Mouse (Mus musculus) gastrocnemius, postnatal 10 days (tissue): Measurements from ENCODE around the gene Noto. TPM values are rescaled to one million over a fixed set of nuclear protein-coding genes. Genes with fewer than 3 reads are reported as not detected.
"Not testable (repeated sequence)": the region's sequence is repeated elsewhere in the genome, so short reads cannot be mapped to it uniquely, and the experiment has no call there.

ENCODE experiments used
- DNase-seq: peaks from one replicate; pipeline ENCODE4 v3.0.0; 2021; ENCODE audit warnings: mixed read lengths
- total RNA-seq, 2 experiments: library from RNA; stranded (reverse); gene quantifications; 2 replicates each; pipeline ENCODE4 v1.2.3; 2021

Noto gene
- total RNA-seq, 2 experiments from 2014 or later: not detected

DNA sequence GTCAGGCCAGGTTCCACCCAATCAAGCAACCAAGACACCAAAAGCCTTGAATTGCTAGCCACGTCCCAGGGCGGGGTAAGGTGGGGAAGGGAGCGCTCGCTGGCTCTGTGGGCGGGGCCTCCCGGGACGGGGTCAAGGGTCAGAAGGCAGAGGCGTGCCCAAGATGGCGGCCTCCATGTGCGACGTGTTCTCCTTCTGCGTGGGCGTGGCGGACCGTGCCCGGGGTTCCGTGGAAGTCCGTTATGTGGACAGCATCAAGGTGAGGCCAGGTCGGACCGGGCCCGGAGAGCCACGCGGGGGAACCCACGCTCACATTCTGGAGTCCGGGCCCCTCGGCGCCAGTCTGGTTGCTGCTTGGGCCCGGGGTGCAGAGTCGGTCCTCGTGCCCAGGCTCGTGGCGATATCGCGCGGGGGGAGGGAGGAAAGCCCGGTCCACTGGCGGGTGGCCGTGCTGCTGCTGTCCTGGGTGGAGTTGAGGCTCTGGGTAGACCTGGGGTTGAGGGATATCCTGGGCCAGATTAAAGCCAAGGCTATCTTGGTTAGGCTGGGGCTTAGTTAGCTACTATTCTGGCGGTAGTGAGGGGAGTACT, 8.3 kb downstream of the Noto start, which contains the start of gene Smyd5:
TSS of gene Smyd5 (plus strand) at position 148 of the 590 bp plus-strand sequence.
- DNase-seq: peak; percentile 86

DNA sequence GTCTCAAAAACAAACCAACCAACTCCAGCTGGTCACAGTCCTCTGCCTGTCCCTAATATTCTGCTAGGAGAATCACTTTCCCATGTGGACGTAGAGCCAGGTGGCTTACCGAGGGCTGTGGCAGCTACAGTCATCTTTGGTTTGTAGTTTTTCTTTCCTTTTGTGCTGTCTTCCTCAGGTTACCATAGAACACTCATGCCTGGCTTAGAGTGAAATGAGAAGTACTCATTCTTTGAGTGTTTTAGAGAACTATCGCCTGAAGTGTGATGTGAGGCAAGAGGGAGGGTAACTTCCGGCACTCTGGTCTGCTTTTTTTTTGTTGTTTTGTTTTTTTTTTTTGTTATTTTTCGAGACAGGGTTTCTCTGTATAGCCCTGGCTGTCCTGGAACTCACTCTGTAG, 10.2 kb downstream of the Noto start:
- no peak for DNase-seq

DNA sequence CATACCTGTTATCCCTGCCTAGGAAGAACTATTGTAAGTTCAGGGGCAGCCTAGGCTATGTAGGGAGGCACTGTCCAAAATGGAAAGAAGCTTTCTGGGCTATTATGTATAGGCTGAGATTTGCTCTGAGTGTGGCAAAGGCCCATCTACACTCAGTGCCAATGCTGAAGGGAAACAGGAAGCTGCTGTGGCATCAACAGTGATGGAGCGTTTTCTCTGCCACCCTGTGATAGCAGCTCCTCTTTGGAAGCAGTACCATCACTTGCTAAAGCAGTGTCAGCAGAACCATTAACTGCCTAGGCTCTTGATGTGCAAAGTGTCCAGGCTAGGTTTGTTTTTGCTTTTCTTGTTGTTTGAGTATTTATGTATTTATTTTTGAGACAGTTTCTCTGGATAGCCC, 12.5 kb downstream of the Noto start:
- DNase-seq: no peak

DNA sequence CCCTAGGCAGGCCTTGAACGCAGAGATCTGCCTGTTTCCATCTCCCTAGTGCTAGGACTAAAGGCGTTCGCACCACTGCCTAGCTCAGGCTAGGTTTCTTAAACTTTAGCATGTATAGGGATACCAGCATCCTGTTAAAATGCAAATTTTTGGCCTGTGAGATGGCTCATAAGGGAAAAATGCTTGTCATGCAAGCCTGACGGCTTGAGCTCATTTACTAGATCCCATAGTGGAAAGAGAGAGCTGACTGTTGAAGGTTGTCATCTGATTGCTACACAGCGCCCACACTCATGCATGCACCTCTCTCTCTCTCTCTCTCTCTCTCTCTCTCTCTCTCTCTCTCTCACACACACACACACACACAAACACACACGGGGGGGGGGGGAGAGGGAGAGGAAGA, 12.9 kb downstream of the Noto start:
- no peak for DNase-seq

DNA sequence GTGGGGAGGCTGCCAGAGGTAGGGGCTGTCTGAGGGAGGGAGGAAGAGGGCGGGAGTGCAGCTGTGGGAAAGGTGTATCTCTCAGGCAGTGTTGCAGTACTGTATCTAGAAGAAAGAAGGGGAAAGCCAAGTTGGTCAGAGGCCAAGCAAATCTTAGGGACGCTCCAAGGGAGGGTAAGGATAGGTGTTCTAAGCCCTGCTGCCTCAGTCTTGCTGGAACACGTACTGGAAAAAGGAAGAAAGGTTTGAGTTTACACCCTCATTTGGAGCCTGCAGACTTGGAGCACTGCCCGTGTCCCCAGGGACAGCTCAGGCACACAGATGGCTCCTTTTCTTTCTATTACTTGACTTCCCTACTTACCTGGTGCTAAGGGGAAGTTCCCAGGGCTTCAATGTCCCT, 17.5 kb downstream of the Noto start:
- no peak for DNase-seq

DNA sequence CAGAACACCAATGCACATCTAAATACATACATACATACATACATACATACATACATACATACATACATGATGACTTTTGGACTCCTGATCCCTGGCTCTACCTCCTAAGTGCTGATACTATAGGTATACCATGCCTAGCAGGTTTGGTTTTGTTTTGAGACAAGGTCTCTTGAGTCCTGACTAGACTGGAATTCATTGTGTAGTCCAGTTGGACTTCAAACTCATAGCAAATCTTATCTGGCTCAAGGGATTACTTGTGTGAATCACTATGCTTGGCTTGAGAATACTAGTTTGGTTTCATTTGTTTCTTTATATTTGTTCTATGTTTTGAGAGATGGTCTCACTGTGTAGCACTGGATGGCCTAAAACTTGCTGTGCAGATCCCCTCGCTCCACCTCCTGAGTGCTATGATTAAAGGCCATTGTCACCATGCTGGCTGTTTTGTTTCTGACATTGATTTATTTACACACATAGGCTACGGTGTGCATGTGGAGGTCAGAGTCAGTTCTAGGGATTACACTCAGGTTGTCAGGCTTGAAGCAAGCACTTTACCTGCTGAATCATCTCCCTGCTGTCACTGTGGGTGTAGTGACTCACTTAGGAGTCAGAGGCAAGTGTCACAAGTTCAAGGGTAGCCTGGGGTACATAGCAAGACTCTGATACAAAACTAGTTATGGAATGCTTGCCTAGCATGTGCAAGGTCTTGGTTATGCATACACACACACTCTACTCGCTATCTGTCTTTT, 20.0 kb downstream of the Noto start:
- DNase-seq: no peak

DNA sequence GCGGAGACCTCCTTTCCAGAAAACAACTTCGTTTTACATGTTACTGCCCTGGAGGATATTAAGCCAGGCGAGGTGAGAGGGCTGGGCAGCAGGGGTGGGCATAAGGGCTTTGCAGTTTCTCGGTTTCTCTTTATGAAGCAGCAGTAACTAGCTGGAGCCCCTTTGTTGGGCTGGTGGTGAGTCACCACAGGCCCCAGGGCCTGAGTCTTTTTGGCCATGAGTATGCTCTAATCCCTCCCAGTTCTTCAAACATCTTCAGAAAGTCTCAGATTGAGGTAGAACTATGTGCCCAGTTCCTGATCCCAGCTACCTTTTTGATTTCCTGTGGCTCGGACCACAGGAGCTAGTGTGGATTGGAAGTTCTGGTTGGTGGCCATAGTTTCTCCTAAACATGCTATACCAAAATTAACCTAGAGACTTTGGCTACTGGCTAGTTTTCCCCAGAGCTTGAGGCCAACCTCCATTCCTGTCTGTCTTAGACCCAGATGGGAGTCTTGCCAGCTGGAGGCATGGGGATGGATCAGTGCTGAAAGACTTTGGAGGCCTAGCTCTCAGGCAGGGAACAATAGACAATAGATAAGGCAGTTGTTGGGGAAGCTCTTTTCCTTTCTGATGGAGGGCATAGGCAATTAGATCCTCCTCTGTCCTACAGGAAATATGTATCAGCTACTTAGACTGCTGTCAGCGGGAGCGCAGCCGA, 20.7 kb downstream of the Noto start:
- DNase-seq: no peak

DNA sequence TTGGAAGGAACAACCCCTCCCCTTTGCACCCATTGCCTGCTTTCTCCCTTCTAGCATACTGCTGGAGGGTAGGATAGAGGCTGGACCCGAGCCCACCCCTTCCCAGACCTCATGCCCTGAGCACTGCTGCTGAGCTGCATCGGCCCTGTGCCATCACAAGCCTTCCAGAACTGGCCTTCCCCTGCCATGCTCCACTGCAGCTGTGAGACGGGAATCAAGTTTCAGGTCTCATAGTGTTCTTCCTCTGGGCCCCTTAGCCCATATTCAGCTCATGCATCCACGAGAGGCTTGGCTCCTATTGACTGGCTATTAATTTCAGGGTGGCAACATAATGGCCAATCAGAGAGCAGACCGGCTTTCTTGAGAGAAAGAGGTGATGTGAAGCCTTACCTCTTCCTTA, 21.6 kb downstream of the Noto start:
- DNase-seq: peak; percentile 32

DNA sequence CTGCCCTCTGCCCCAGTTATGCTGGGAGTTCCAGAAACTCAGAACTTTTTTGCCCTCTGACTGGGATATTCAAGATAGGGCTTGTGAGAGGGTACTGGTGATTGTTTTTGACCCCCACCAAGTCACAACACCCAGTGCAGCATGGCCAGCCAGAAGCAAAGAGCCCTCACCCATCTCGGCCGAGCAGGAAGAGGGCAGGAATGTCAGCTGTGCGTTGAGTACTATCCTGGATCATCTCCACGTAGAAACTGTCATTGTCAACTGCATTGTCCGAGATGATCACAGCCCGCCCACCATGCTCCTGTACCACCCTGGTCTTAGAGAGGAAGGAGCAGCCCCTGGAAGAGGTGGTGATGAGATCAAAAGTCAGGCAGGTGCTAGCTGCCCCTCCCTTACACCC, 23.7 kb downstream of the Noto start:
- DNase-seq: no peak

DNA sequence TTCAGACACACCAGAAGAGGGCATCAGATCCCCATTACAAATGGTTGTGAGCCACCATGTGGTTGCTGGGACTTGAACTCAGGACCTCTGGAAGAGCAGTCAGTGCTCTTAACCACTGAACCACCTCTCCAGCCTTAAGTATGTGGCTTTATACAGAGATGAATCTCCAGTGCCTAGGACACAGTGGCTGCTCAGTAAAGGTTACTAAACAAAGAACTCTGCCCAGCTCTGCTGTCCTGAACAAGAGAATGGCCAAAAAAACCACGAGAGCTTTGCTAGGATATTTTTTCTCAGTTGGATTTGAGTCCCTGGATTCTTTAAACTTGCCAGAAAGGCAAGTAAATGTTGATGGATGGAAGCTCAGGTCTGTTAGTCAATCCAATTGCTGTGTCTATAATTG, 26.5 kb downstream of the Noto start:
- not testable (repeated sequence) for DNase-seq

DNA sequence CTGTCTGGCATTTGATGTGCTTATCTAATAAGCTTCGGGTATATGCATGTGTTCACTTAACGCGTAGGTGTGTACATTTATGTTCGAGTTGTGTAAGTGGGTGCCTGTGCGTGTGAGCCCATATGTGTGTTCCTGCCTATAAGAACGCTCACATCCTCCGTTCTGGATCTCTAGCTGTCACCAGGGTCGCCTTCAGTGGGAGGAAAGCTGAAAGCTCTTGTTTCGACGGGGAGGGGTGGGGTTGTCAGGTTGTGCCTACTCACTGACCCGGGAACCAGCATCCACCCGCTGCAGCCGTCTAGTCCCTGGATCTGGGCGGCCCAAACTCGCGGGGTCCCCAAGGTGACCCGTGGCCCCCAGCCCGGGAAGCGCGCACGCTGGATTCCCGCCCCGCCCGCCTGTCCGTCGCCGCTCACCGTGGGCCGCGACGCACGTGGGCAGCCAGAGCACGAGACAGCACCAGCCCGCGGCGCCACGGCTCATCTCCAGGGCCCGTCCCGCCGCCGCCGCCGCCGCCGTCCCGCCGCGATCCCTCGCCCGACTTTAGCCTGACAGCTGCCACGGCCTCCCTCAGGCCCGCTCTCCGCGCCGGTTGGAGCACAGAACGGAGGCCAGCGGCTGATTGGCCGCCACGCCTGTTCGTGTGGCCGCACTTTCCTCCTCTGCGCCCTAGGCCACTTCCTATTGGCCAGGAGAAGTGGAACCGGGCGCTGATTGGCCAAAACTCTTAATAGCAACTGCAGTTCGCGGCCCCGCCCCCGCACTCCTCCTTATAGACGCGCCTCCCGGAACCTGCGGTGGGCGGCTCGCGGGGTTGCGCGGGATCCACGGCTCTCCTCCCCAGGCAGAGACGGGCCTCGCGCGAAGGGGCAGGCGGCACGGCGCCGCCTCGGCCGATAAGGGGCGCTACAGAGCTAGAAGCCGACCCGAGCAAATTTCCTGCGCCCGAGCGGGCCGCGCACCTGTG, 27.3 kb downstream of the Noto start, which contains the start of gene Cct7:
TSS of gene Cct7 (plus strand) at position 818 of the 967 bp plus-strand sequence.
- peak; percentile 98 for DNase-seq

DNA sequence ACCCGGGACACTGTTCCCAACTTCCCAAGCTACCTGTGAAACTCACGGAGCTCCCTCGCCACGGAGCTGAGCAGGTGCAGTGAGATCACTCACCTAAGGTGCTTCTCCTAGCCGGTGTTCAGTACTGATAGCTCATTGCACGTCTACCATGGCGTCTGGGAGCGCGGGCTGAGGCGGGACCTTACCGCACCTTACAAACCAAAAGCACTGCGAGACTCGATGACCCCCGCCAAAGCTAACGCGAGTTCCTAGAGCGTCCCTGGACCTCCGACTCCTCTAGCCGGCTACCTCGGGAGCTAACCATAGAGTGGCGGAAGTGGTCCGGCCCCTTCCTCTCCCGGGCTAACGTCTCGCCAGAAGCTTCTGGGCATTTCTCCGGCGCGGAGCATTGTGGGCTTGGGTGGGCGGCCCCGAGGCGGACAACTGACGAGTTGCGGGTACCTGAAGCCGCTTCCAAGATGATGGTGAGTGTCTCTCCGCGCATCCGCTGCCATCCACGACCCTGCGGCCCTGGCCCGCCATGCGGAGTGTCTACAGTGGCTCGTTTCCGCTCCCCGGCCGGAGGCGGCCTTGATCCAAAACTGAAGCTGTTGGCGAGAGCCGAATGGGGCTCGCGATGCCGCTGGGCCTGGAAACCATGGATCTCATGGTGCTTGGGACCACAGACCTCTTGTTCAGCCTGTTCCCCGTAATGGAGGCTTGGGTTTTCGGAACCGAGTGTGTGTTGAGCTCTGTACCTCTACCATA, 28.2 kb downstream of the Noto start, which contains the start of gene Pradc1:
TSS of gene Pradc1 (minus strand) at position 307 of the 747 bp plus-strand sequence.
- peak; percentile 89 for DNase-seq

DNA sequence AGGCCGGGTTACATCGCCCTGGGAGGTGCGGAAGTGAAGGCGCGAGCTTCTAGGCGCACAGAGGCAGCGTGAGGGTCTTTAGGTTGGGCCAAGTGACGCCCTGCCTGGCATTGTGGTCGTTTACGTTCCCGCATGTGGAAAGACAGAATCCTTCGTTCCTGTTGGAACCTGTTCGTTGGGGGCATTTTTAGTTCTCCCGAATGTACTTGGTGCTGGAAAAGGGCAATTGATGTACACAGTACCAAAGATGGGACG, 28.7 kb downstream of the Noto start:
- no peak for DNase-seq

DNA sequence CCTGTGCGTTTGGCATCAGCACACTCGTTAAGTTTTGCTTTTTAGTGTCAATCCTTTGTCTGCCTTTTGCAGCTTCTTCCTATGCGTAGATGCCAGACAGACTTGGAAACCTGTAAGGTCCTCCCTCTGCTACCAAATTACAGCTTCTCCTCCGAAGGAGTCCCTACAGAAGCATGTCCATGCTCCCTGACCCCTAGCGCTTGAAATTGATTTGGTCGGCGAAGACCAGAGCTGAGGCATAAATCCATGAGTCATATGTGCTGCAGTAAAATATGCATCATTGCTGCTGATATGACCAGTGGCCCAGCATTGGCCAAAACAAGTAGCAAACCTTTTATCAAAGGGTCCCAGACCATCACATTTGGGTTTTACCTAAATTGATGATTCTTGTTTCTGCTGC, 29.1 kb downstream of the Noto start:
- DNase-seq: no peak

DNA sequence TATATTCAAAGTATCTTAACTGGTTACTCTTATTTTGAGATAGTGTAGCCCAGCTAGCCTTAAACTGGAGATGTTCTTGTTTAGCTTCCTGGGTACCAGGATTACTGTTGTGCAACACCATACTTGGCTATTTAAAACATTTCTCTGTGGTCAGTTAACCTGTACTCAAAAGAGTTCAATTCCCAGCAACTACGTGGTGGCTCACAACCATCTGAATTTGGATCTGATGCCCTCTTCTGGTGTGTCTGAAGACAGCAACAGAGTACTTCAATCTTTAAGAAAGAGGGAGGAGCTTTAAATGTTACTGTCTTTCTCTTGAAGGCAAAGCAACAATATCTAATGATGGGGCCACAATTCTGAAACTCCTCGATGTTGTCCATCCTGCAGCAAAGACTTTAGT, 35.9 kb downstream of the Noto start:
- no peak for DNase-seq

DNA sequence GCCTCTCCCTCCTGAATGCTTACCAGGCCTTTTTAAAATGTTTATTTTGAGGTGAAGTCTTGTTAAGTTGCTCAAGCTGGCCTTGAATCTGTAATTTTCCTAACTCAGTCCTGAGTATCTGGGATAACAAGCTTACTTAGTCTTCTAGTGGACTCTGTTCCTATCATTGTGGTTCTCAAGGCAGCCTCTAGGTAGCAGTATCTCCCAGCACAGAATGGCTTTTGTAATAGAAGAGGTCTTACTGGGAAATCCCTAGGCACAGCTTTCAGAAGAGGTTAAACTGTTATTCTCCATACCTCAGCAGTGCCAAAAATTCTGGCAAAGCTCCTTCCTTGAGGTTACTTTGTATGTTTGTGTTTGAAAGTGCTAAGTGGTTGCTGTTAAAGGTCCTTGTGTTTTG, 41.7 kb downstream of the Noto start:
- no peak for DNase-seq

DNA sequence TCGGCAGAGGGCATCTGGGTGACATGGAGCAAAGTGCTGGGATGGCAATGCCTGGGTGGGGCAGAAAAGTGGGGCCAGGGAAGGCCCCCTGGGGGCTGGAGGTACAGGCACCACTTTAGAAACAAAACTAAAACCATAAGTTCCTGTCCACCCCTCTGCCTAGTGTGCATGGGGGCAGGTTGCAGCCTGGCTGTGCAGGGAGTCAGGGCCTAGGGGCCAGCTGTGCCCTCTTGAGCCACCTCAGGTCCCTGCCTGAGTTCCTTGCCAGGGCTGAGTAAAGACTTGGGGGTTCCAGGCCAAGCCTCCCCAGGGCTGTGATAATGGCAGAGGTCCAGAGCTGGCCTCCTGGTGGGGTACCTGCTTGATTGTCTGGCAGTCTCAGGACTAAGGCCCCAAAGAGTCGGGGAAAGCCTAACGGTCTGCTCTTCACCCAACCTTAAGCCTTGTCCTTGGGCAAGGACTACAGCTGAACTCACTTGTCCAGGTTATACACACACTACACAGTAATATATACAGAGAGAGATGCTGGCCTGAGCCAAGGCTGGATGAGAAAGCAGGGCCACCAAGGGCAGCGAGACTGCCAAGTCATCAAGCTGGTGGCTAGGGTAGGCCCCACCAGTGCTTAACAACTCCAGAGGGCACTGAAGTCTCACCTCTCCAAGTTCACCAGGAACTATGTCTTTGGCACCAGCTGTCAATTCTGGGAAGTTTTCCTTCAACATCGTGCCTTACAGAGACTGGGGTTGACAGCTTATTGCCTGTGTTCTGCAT, 46.2 kb downstream of the Noto start:
- no peak for DNase-seq

DNA sequence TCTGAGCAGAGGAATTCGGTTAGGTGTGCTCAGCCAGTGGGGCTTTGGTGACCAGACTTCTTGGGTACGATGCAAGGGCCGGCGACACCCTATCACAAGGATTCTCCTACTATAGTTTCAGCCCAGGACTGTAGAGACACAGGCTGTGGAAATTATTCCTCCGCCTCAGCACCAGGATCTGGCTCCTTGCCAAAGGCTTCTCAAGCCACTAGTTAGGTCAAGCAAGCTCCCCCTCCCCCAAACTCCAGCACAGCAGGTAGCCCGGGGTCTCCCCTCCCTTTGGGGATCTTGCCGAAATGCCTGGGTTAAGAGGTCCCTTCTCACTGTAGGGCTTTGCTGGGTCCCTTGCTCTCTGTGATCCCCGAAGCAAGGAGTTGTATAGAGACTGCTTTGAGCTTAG, 48.3 kb downstream of the Noto start:
- DNase-seq: no peak

DNA sequence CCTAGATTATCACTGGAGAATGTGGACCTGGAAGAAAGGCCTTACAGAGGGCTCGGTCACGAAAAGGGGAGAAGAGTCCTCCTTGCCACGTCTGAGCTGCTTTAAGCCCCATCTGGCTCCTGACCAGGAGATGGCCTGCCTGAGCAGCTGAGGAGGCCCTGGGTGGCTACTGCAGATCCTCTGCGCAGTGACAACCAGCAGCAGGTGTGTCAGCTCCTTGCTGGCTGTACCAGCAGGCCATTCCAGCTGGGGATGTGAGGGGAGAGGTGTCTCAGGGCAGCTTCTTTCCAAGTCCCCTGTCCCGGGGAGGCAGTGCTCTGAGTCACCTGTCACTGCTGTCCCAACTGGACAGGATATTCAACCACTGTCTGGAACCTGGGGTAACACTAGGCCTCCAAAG, 48.9 kb downstream of the Noto start:
- DNase-seq: no peak

DNA sequence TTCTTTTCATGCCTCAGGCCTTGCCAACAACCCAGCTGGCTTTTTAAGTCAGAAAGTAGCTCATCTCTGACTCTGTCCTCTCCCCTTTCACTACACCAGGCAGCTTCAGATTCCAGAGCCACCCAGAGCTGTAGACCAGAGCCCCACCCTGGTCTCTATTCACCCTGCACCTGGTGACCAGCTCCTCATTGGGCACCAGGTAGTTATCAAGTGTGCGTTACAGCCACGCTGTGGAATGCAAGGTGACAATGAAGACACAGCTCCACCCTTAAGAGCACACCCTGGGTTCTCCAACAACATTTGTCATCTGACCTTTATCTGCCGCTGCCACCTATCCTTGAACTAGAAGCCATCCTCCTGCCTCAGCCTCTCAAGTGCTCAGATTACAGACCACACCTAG, 51.9 kb downstream of the Noto start:
- no peak for DNase-seq

DNA sequence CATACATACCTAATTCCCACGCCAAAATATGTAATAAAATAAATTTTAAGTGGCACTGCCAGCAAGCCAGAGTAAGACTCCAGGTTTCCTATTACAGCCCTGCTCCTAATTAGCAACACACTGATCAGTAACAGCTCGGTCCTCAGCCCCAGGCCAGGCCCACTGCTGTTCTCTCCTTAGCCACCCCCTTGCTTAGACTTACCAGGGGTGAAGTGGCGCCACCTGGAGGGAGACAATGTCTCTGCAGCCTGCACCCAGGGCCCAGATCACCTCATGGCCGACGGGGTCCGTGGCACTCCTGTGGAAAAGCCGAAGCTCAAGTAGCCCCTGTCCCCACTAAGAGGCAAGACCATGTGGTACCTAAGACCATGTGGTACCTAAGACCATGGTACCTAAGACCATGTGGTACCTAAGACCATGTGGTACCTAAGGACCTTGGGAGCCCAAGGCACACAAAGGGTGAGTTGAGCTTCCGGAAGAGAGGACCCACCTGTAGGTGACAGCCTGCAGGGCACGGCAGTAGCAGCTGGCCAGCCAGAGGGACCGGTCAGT, 53.8 kb downstream of the Noto start:
- peak; percentile 35 for DNase-seq
